Mouse (Mus musculus) T-helper 1 cell (primary cell): Measurements from ENCODE around the gene Defa22.
"Not testable (repeated sequence)": the region's sequence is repeated elsewhere in the genome, so short reads cannot be mapped to it uniquely, and the experiment has no call there.

ENCODE experiments used
- in situ Hi-C: fragments of 300-600 bp; cut with MboI, MseI; formaldehyde crosslinking; loops from one replicate; pipeline ENCODE4 v1.15.1; 2025; ENCODE audit warnings: high pct_unique_total_duplicates

Gene Defa22

DNA sequence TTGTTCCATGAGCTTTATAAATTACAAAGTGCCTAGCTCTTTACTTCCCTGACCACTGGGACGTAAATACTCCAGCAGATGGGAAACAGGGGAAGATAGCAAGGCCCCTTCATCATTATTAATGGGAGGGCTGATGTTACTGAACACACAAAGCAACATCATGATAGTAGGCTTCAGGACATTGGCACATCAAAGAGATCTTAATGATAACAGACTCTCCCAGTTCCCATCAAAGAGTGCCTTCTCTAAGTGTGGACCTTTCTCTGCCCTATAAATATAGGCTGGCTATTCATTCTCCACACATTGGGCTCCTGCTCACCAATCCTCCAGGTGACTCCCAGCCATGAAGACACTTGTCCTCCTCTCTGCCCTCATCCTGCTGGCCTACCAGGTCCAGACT is at the start of gene Defa22:
Defa22 (plus strand) TSS at position 301 of the 400 bp plus-strand sequence.
- in situ Hi-C loops = not testable (repeated sequence)

DNA sequence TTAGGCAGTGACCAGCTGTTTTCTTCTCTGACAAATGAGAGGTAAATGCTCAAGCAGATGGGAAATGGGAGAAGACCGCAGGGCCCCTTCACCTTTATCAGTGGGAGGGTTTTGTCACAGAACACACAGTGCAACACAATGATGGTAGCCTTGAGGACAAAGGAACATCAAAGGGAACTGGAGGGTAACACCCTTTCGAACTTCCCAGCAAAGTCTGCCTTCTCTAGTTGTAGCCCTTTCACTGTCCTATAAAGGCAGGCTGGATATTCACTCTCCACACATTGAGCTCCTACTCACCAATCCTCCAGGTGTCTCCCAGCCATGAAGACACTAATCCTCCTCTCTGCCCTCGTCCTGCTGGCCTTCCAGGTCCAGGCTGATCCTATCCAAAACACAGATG is 27.7 kb upstream of the Defa22 start, which contains the start of gene Defa30:
Defa30 (plus strand) TSS at position 301 of the 400 bp plus-strand sequence.
- in situ Hi-C loops = loop anchor here (25.0 kb wide), 1 partner anchor 447 kb away; no protein-coding TSS in a partner anchor

DNA sequence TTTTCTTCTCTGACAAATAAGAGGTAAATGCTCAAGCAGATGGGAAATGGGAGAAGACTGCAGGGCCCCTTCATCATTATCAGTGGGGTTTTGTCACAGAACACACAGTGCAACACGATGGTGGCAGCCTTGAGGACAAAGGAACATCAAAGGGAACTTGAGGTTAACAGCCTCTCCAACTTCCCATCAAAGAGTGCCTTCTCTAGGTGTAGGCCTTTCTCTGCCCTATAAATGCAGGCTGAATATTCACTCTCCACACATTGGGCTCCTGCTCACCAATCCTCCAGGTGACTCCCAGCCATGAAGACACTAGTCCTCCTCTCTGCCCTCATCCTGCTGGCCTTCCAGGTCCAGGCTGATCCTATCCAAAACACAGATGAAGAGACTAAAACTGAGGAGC is 29.2 kb downstream of the Defa22 start, which contains the start of gene Defa31:
Defa31 (plus strand) TSS at position 301 of the 400 bp plus-strand sequence.
- in situ Hi-C loops = not testable (repeated sequence)

DNA sequence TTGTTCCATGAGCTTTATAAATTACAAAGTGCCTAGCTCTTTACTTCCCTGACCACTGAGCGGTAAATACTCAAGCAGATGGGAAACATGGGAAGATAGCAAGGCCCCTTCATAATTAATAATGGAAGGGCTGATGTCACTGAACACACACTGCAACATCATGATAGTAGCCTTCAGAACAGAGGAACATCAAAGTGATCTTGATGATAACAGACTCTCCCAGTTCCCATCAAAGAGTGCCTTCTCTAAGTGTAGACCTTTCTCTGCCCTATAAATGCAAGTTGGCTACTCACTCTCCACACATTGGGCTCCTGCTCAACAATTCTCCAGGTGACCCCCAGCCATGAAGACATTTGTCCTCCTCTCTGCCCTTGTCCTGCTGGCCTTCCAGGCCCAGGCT is 39.2 kb downstream of the Defa22 start, which contains the start of gene Gm15293:
Gm15293 (plus strand) TSS at position 301 of the 400 bp plus-strand sequence.
- in situ Hi-C loops = loop anchor here (25.0 kb wide), 2 partner anchors 111 to 1511 kb away; partner anchors contain the start of gene Defa27
